Mouse (Mus musculus): ENCODE results near the gene Ndufa13.
"Not testable (repeated sequence)": the region's sequence is repeated elsewhere in the genome, so short reads cannot be mapped to it uniquely, and the experiment has no call there.

Gene Ndufa13

GRCm38 (mm10) chr8:69902163-69903062 lies at the start of gene Ndufa13, which contains the start of the genes Tssk6 and Yjefn3:
Gene Ndufa13 (minus strand): TSS chr8:69902558.
Gene Tssk6 (plus strand): TSS chr8:69902184.
Gene Yjefn3 (minus strand): TSS chr8:69902712.
- DNase-seq (ENCODE audit: low read depth, low spot score) = no peak

- DNase-seq (ENCODE audit: low read depth, low spot score) = no peak
These were observed 47.9 kb upstream of the Ndufa13 start for GRCm38 (mm10) chr8:69950300-69950699.

- DNase-seq (ENCODE audit: low read depth, low spot score) = not testable (repeated sequence)
These were observed 40.1 kb upstream of the Ndufa13 start for GRCm38 (mm10) chr8:69942495-69942894.

GRCm38 (mm10) chr8:69940386-69940785 lies 38.0 kb upstream of the Ndufa13 start:
- no peak for DNase-seq (ENCODE audit: low read depth, low spot score)

GRCm38 (mm10) chr8:69939633-69940032 lies 37.3 kb upstream of the Ndufa13 start:
- DNase-seq (ENCODE audit: low read depth, low spot score) = peak; percentile 74

- DNase-seq (ENCODE audit: low read depth, low spot score) = no peak
These were observed 36.1 kb upstream of the Ndufa13 start for GRCm38 (mm10) chr8:69938245-69938982.

GRCm38 (mm10) chr8:69937466-69937865 lies 35.1 kb upstream of the Ndufa13 start:
- no peak for DNase-seq (ENCODE audit: low read depth, low spot score)

- DNase-seq (ENCODE audit: low read depth, low spot score) = peak; percentile 40
These were observed 33.9 kb upstream of the Ndufa13 start for GRCm38 (mm10) chr8:69936050-69936794.

- DNase-seq (ENCODE audit: low read depth, low spot score) = no peak
These were observed 33.1 kb upstream of the Ndufa13 start for GRCm38 (mm10) chr8:69935431-69935830.

- DNase-seq (ENCODE audit: low read depth, low spot score) = no peak
These were observed 32.2 kb upstream of the Ndufa13 start for GRCm38 (mm10) chr8:69934582-69934981.

GRCm38 (mm10) chr8:69933811-69934210 lies 31.5 kb upstream of the Ndufa13 start:
- DNase-seq (ENCODE audit: low read depth, low spot score) = no peak

GRCm38 (mm10) chr8:69926901-69927300 lies 24.5 kb upstream of the Ndufa13 start:
- DNase-seq (ENCODE audit: low read depth, low spot score) = no peak

- no peak for DNase-seq (ENCODE audit: low read depth, low spot score)
These were observed 21.6 kb upstream of the Ndufa13 start for GRCm38 (mm10) chr8:69923986-69924385.

- no peak for DNase-seq (ENCODE audit: low read depth, low spot score)
These were observed 18.8 kb upstream of the Ndufa13 start for GRCm38 (mm10) chr8:69921141-69921540.

- DNase-seq (ENCODE audit: low read depth, low spot score) = peak; percentile 68
These were observed 17.7 kb upstream of the Ndufa13 start for GRCm38 (mm10) chr8:69919876-69920662.

GRCm38 (mm10) chr8:69919010-69919409 lies 16.7 kb upstream of the Ndufa13 start:
- peak; percentile 88 for DNase-seq (ENCODE audit: low read depth, low spot score)

- DNase-seq (ENCODE audit: low read depth, low spot score) = no peak
These were observed 16.1 kb upstream of the Ndufa13 start for GRCm38 (mm10) chr8:69918506-69918905.

GRCm38 (mm10) chr8:69915748-69916147 lies 13.4 kb upstream of the Ndufa13 start:
- DNase-seq (ENCODE audit: low read depth, low spot score) = peak; percentile 61

- no peak for DNase-seq (ENCODE audit: low read depth, low spot score)
These were observed 12.2 kb upstream of the Ndufa13 start for GRCm38 (mm10) chr8:69914526-69914925.

GRCm38 (mm10) chr8:69912478-69913074 lies 10.2 kb upstream of the Ndufa13 start:
- DNase-seq (ENCODE audit: low read depth, low spot score) = no peak

Measured in skeletal muscle tissue, adult 2 months (tissue).